Mouse (Mus musculus): ENCODE measurements at regions not wholly inside any gene's neighbourhood (a gene's known extent, or its start where the extent isn't known, plus 50 kb on each side); places are given as distances from the start of the nearest gene placed in this dataset.

DNA sequence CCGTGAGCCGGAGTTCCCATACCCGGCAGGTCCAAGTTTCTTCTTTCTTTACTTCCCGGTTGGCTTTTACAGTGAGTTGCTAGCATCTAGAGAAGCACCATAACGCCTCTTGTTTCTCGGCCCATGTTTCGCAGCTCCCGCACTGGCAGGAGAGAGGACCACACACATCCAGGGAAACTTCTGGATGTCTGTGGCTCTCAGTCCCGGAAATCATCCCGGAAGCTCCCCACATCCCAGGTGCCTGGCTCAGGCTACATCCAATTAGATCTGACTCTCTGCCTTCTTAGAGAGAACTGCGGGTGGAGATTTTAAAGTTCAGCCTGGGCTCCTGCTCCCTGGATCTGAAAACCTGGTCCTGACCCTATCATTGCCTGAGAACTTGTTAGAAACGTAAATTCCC lies 146.8 kb upstream of the Mylip start:
- no peak overlapping the region for H3K4me3 ChIP-seq (ENCODE audit: insufficient read depth, low read depth, low read length)
- peaks cover 21% of the 10 kb centered on the region for H3K4me1 ChIP-seq (ENCODE audit: control insufficient read depth, insufficient read depth, insufficient read length, low read length)
- no peak overlapping the region for H3K27ac ChIP-seq (replicated peaks; ENCODE audit: low read depth, low read length)

DNA sequence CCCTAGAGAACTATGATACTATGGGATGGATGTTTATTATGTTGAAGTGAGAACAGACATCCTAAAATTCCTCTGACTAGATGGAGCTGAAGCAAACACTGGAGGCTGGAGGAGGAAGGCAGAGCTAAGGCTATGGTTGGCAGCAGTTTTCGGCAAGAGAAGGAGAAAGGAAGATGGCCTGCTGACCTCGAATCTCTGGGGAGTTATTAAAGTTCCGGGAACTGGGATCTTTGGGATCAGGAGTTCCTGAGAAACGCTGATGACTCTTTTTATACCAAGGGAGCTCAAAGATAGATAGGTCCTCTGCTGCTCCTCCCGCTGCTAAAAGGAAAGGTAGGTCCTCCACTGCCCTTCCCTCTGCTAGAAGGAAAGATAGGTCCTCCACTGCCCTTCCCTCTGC lies 143.9 kb upstream of the Mylip start:
- Histone ChIP-seq H3K4me3 (ENCODE audit: insufficient read depth, low read depth, low read length) (no peak overlapping the region), H3K27ac (replicated peaks; ENCODE audit: low read depth, low read length) (peak overlapping the region; percentile 89), H3K4me1 (ENCODE audit: control insufficient read depth, insufficient read depth, insufficient read length, low read length) (peaks cover 15% of the 10 kb centered on the region)

DNA sequence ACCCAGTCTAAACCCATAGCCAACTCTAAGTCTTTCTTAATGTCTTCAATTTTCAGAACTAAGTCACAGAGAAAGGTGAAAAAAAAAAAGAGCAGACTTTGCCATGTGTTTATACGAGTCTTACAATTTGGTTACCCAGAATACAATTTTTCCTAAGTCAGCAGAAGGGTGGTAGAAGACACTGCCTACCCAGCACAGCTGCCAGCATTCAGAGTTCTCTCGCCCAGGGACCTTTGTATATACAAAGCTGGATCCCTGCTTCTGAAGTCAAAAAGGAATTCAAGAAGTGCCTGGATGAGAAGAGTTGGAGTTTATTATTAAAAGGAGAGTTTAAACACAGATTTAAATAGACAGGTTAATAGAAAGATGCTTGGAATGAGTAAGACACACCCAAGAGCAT lies 143.2 kb upstream of the Mylip start:
- Histone ChIP-seq H3K4me1 (ENCODE audit: control insufficient read depth, insufficient read depth, insufficient read length, low read length) (peaks cover 15% of the 10 kb centered on the region), H3K4me3 (ENCODE audit: insufficient read depth, low read depth, low read length) (no peak overlapping the region), H3K27ac (replicated peaks; ENCODE audit: low read depth, low read length) (peak overlapping the region; percentile 89)

DNA sequence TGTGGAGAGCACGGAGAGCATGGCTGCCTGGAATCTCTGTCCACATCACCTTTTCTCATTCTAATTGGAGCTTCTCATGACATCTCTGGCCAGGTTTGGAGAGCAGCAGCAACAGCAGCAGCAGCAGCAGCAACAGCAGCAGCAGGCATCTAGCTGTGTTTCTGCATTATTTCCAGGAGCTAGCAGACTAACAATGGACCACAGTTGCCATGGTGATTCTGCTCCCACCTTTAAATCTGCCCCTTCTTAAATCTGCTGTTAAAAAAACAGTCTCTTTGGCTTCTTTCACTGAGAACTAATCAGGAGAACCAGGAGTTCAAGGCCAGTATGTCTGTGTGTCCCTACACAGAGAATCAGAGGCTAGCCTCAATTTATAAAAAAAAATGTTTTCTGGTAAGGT lies 139.5 kb upstream of the Mylip start:
- peaks cover 11% of the 10 kb centered on the region for H3K4me1 ChIP-seq (ENCODE audit: control insufficient read depth, insufficient read depth, insufficient read length, low read length)
- no peak overlapping the region for H3K27ac ChIP-seq (replicated peaks; ENCODE audit: low read depth, low read length)
- H3K4me3 ChIP-seq (ENCODE audit: insufficient read depth, low read depth, low read length): no peak overlapping the region

DNA sequence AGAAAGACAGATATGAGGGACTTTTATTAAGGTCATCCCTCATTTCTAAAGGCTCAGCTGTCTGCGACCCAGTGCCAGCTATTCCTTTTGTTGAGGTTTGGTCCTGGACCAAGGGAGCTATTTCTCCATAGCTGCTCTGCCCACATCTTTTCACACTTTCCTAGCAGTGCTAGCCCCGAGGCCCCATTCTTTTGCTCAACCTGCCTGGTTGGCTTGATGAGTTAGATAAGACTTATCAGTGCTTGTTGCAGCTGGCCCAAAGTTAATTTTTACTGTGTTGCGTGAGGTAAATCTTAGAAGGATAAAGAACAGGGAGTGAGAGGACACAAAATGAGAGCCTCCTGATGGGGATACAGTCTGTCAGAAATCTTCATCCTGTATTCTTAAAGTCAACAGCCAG lies 138.5 kb upstream of the Mylip start:
- H3K4me3 ChIP-seq (ENCODE audit: insufficient read depth, low read depth, low read length): no peak overlapping the region
- no peak overlapping the region for H3K27ac ChIP-seq (replicated peaks; ENCODE audit: low read depth, low read length)
- H3K4me1 ChIP-seq (ENCODE audit: control insufficient read depth, insufficient read depth, insufficient read length, low read length): peaks cover 6% of the 10 kb centered on the region

DNA sequence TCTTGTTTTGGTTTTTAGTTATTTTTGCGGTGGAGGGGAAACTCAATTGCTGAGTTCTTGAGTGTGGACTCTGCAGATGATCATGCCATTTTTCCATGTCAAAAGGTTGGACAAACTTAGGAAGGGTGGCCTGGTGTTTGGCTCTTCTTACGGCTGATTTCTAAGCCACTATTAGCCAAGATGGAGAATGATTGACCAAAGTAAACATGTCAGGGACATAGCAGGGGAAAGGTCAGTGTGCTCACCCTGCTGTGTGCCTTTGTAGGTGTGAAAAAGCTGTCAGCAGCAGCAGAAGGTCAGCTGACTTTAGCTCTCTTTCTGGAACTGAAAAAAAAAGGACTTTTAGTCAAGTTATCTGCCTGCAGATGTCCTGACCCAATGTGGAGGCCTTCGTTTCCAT lies 137.4 kb upstream of the Mylip start:
- Histone ChIP-seq H3K27ac (replicated peaks; ENCODE audit: low read depth, low read length) (no peak overlapping the region), H3K4me1 (ENCODE audit: control insufficient read depth, insufficient read depth, insufficient read length, low read length) (peaks cover under 1% of the 10 kb centered on the region; the same call in 1 of the 2 replicates)

DNA sequence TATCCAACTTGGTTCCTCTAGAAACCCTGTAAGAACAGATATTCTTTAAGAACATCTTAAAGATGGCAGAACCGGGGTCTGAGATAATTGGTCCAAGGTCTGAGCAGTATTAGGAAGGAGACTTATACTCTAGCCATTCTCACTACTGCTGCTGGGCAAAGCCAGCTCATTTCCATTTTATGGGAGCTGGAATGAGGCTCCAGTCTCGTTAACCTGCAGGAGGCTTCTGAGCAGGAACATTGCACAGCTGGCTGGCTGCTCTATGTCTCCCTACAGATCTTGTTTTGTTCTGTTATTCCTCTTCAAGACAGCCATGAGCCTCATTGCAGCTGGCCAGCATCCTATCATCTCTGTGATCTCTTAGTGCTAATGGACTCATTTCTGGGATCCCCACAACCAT lies 136.3 kb upstream of the Mylip start:
- Histone ChIP-seq H3K4me3 (ENCODE audit: insufficient read depth, low read depth, low read length) (no peak overlapping the region), H3K27ac (replicated peaks; ENCODE audit: low read depth, low read length) (no peak overlapping the region), H3K4me1 (ENCODE audit: control insufficient read depth, insufficient read depth, insufficient read length, low read length) (no peaks in the 10 kb centered on the region)

More for the DNA sequence above, 137.4 kb upstream of the Mylip start:
- no peak overlapping the region for H3K4me3 ChIP-seq (ENCODE audit: insufficient read depth, low read depth, low read length)

DNA sequence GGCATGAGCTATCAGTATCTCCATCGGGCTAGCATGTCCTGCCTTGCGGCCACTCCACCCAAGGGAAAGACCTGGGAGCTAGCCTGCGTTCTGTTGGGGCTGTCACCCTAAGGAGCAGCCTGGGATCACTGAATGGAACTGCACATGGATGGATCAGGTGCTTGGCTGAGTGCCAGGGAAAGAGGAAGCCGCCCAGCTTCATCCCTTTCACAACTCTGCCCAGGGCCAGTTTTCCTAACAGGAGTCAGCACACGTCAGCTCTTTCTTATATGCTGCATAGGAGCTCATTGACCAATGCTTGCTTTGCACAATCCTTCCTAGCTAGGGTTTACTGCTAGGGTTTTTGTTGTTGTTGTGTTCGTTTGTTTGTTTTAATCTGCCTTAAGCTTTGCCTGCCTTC lies 134.3 kb upstream of the Mylip start:
- Histone ChIP-seq H3K4me1 (ENCODE audit: control insufficient read depth, insufficient read depth, insufficient read length, low read length) (no peaks in the 10 kb centered on the region), H3K27ac (replicated peaks; ENCODE audit: low read depth, low read length) (no peak overlapping the region), H3K4me3 (ENCODE audit: insufficient read depth, low read depth, low read length) (no peak overlapping the region)

DNA sequence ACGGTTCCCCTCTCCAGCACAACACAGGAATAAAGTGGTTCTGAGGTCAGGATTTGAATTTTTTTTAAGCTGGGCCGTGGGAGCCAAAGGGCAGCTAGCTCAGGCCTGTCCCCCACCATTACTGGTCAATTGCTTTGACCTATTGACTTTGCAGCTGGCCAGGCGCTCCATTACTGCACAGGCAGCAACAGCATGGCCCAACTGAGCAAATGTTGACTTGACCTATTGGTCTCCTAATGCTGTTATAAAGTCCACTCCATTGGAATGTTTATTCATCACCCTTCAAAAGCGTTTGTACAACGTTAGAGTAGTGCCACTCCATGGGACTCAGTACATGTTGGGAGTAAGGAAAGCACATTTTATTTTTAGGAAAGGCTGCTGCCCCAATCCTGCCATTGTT lies 127.5 kb upstream of the Mylip start:
- Histone ChIP-seq H3K27ac (replicated peaks; ENCODE audit: low read depth, low read length) (no peak overlapping the region), H3K4me3 (ENCODE audit: insufficient read depth, low read depth, low read length) (no peak overlapping the region), H3K4me1 (ENCODE audit: control insufficient read depth, insufficient read depth, insufficient read length, low read length) (peaks cover 9% of the 10 kb centered on the region)

DNA sequence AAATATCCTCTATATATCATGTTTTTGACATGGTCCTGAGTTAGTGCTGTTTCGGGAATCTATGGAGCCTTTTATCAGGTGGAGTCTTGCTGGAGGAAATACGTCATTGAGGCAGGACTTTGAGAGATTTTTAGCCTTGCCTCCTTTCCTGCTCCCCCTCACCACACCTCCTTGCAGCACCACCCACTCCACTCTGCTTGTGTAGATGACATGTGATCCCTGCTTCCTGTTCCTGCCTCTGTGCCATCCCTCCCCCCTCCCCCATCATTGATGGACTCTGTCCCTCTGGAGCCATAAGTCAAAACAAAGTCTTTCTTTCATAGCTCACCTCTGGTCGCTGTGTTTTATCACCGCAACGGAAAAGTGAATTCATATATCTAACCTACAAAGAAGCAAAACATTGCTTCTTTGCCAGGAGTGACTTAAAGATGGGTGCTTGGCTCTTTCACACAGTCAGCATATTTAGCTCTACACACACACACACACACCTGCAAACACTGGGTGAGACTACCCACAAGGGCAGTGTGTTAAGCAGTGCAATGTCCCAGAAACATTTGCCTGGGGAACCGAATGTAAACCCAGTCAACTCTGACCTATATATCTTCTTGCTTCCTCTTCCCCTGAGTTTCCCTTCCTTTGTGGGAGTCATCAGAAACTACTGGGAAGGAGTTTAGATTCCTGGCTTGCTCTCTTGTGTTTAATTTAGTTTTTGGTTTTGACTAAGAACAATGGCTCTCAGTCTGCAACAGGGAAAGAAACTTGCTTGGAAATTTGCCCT lies 123.1 kb upstream of the Mylip start:
- Histone ChIP-seq H3K4me3 (ENCODE audit: insufficient read depth, low read depth, low read length) (no peak overlapping the region; the same call in 1 of the 2 replicates), H3K27ac (replicated peaks; ENCODE audit: low read depth, low read length) (peak overlapping the region; percentile 90), H3K4me1 (ENCODE audit: control insufficient read depth, insufficient read depth, insufficient read length, low read length) (peaks cover 13% of the 10 kb centered on the region)

DNA sequence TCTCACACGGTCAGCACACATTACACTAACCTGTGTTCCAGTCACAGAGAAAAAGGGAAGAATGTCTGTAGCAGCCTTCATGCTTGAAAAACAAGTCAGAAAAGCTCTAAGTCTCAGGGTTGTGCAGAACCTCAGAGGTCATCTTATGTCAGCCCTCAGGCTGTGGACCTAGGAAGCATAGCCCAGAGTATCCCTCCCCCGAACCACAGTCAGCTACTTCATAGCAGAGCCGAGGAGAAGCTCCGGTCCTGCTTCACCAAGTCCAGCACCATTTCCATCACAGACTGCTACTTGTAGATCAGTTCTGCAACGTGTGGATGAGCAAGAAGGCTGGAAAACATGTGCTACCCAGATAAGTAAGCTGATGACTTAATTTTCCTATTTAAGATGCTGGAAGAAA lies 122.1 kb upstream of the Mylip start:
- peaks cover 15% of the 10 kb centered on the region for H3K4me1 ChIP-seq (ENCODE audit: control insufficient read depth, insufficient read depth, insufficient read length, low read length)
- H3K27ac ChIP-seq (replicated peaks; ENCODE audit: low read depth, low read length): peak overlapping the region; percentile 62
- no peak overlapping the region for H3K4me3 ChIP-seq (ENCODE audit: insufficient read depth, low read depth, low read length)

DNA sequence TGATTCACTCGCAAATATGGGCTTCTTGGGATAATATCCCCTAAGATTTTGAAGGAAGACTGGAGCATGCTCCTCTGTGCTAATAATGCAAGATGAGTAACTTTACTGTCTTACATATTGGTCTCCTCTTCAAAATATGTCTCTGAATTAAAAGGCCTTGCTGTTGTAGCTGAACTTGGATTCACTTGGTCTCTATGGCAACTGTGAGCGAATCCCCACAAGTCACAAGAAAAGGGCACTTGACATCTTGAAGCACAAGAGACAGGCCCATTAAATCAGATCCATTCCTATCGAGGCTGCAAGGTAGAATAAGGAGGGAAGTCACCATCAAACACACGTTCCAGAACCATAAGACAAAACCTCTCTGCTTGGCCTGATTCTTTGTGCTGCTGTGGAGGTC lies 121.6 kb upstream of the Mylip start:
- Histone ChIP-seq H3K27ac (replicated peaks; ENCODE audit: low read depth, low read length) (no peak overlapping the region), H3K4me3 (ENCODE audit: insufficient read depth, low read depth, low read length) (no peak overlapping the region), H3K4me1 (ENCODE audit: control insufficient read depth, insufficient read depth, insufficient read length, low read length) (peaks cover 15% of the 10 kb centered on the region)

DNA sequence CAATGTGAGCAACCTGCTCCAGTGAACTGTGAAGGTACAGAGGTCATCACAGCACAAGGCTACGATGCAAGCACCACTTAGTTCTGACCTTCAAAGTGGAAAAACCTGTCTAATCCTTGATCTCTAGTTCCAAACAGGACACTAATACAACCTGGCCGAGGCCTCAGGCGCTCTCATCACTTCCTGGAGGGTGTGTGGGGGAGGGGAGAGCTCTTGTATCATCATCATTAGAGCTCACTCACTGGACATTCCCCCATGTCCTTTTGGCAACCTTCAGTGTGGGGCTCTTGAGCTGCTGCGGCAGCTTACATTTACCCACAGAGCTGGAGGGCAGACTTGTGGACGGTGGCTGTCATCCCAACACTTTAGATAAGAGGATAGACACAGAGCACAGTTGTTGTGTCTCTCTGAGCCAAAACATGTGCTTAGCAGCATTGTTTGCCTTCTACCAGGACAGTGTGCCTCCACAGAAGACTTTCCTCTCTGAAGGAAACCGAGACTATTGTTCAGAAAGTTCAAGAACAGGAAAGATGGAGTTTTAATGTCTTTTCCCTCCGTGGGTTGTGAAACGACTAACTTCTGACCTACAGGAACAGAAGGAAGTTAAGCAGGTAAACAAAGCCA lies 115.2 kb upstream of the Mylip start:
- Histone ChIP-seq H3K4me3 (ENCODE audit: insufficient read depth, low read depth, low read length) (no peak overlapping the region), H3K4me1 (ENCODE audit: control insufficient read depth, insufficient read depth, insufficient read length, low read length) (peaks cover 21% of the 10 kb centered on the region), H3K27ac (replicated peaks; ENCODE audit: low read depth, low read length) (peak overlapping the region; percentile 93)

DNA sequence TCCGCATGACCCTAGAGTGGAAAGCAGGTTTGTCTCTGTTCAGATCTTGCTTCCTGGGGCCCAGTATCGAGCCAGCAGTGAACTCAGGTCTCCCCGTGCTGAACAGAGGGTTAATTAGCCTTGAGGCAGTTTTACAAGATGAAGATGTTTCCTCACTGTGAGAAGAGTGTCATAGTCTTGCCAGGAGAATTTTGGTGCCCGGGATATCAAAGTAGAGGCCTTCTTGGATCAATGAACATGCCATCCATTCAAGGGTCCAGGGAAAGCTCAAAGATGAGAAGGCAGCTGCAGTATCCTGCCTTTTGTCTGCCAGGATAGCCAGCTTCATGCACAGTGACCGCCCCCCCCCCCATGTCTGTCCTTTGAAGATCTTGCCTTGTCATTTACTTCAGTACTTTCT lies 114.2 kb upstream of the Mylip start:
- H3K4me3 ChIP-seq (ENCODE audit: insufficient read depth, low read depth, low read length): no peak overlapping the region
- peak overlapping the region; percentile 99 for H3K27ac ChIP-seq (replicated peaks; ENCODE audit: low read depth, low read length)
- peaks cover 21% of the 10 kb centered on the region for H3K4me1 ChIP-seq (ENCODE audit: control insufficient read depth, insufficient read depth, insufficient read length, low read length)

DNA sequence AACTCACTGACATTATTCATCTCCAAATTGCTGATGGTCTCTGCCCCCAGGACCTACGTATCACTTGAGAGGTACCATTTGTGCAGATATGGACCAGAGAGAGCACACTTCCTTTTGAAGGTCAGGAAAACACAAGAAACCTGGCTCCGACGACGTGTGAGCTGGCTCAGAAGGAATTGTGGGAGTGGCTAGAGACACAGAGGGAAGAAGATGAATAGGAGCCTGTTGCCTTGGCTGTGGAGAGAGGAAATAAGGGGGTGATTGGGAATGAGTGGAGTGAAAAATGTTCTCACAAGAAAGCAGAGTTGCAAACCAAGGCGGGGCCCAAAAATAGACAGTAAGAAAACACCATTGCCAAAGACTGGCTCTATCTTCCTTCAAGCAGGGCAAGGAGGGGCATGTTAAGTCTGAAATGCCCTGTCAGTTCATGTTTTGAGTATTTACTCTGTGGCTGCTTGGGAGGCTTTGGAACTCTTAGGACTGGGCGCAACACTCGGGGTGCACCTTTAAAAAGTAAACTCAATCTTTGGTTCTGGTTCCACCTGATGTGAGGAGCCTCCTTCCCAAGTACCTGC lies 111.6 kb upstream of the Mylip start:
- no peak overlapping the region for H3K4me3 ChIP-seq (ENCODE audit: insufficient read depth, low read depth, low read length)
- peak overlapping the region; percentile 38 for H3K27ac ChIP-seq (replicated peaks; ENCODE audit: low read depth, low read length)
- peaks cover 18% of the 10 kb centered on the region for H3K4me1 ChIP-seq (ENCODE audit: control insufficient read depth, insufficient read depth, insufficient read length, low read length)

DNA sequence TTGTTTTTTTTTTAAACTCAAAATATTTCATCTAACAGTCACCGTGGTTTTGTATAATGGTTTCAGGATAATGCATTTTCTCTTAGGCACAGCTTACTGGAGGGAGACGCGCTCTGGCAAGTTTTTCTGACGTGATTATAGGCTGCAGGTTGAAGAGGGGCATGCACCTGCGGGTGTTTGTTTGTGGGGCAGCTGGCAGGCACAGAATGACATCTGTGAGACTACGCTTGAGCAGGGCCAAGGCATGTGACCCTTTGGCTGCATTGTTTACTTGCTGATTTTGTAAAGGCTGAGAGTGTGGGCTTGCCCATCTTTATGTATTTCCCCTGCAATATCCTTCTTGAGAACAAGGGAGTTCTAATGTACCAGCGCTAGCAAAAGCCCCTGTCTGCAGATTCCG lies 108.4 kb upstream of the Mylip start:
- Histone ChIP-seq H3K4me3 (ENCODE audit: insufficient read depth, low read depth, low read length) (no peak overlapping the region), H3K27ac (replicated peaks; ENCODE audit: low read depth, low read length) (no peak overlapping the region), H3K4me1 (ENCODE audit: control insufficient read depth, insufficient read depth, insufficient read length, low read length) (peaks cover 11% of the 10 kb centered on the region)
